Mouse (Mus musculus) heart, adult 2 months (tissue): ENCODE results near the gene Trappc2.

ENCODE experiments used
- CTCF ChIP-seq: fragments of 200-600 bp; IDR thresholded peaks from 2 replicates; pipeline ENCODE4 v1.8.1; 2022; ENCODE audit warnings: antibody characterized with exemption, mild to moderate bottlenecking, moderate library complexity
- POLR2A ChIP-seq: fragments of 200-500 bp; IDR thresholded peaks from 2 replicates; pipeline ENCODE4 v1.6.1; 2011; ENCODE audit warnings: mild to moderate bottlenecking, low read depth, low read length, control low read depth; ENCODE audit not compliant: insufficient read depth

DNA sequence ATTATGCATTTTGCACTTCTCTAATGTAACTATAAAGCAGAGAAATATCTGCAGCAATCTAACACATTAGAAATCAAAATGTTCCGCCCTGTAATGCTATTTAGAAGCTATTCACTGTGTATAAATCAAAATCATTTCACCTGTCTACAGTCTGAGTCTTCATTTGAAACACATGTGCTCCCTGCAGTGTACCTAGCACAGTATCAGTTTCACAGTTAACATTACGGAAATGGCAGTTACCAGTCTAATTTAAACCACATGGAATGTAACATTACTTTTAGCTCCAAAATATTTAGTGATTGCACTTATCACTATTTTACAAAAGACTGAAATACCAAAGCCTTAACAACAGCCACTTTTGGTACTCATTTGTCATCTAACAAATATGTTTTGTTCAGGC lies 5.6 kb upstream of the Trappc2 start:
- TF ChIP-seq POLR2A = no peak
- no peak for TF ChIP-seq CTCF
